Mouse (Mus musculus): ENCODE measurements around the gene Cuedc2. TPM values are rescaled to one million over a fixed set of nuclear protein-coding genes. Genes with fewer than 3 reads are reported as not detected.

Cuedc2 gene
- polyA plus RNA-seq, 1 experiment = 157 TPM

GRCm38 (mm10) chr19:46285631-46286030 lies 52.9 kb downstream of the Cuedc2 start:
- TF ChIP-seq GATA1 (IDR thresholded peaks at IDR 0.05; ENCODE audit: low read length) = no peak

- no peak for TF ChIP-seq GATA1 (IDR thresholded peaks at IDR 0.05; ENCODE audit: low read length)
Observed at GRCm38 (mm10) chr19:46284686-46285085, 53.8 kb downstream of the Cuedc2 start.

- no peak for TF ChIP-seq GATA1 (IDR thresholded peaks at IDR 0.05; ENCODE audit: low read length)
Observed at GRCm38 (mm10) chr19:46282081-46282849, 56.2 kb downstream of the Cuedc2 start.

Other genes starting within 250 kb of the Cuedc2 start
- not detected in 2 replicates for gene Elovl3, start 206.8 kb downstream of the Cuedc2 start, polyA plus RNA-seq (2012)
- gene Pitx3, start 190.4 kb downstream of the Cuedc2 start, polyA plus RNA-seq (2012) = not detected in 2 replicates
- gene Gbf1, start 186.2 kb downstream of the Cuedc2 start, polyA plus RNA-seq (2012) = 280 and 315 TPM in 2 replicates
- gene Nfkb2, start 34.4 kb downstream of the Cuedc2 start, polyA plus RNA-seq (2012) = 26.8 and 27.1 TPM in 2 replicates
- gene Psd, start 11.5 kb downstream of the Cuedc2 start, polyA plus RNA-seq (2012) = 0.44 and 0.73 TPM in 2 replicates
- 15.0 and 18.5 TPM in 2 replicates for gene Fbxl15, start 10.5 kb downstream of the Cuedc2 start, polyA plus RNA-seq (2012)
- not detected in 2 replicates for gene Mfsd13a, start 2.4 kb upstream of the Cuedc2 start, polyA plus RNA-seq (2012)
- gene 2310034G01Rik, start 11.6 kb upstream of the Cuedc2 start, polyA plus RNA-seq (2012) = not detected in 2 replicates
- 28.6 and 36.4 TPM in 2 replicates for gene Actr1a, start 57.0 kb upstream of the Cuedc2 start, polyA plus RNA-seq (2012)
- 40.6 and 43.8 TPM in 2 replicates for gene Sufu, start 58.2 kb upstream of the Cuedc2 start, polyA plus RNA-seq (2012)
- gene Trim8, start 163.0 kb upstream of the Cuedc2 start, polyA plus RNA-seq (2012) = 62.8 and 65.9 TPM in 2 replicates
- 12.1 and 15.9 TPM in 2 replicates for gene Arl3, start 234.5 kb upstream of the Cuedc2 start, polyA plus RNA-seq (2012)
- 0.84 and 2.1 TPM in 2 replicates for gene Sfxn2, start 234.7 kb upstream of the Cuedc2 start, polyA plus RNA-seq (2012)

Measured in G1E-ER4 (cell line).